Mouse (Mus musculus): ENCODE measurements at regions not wholly inside any gene's neighbourhood (a gene's known extent, or its start where the extent isn't known, plus 50 kb on each side); places are given as distances from the start of the nearest gene placed in this dataset.

GRCm38 (mm10) chr13:99093269-99093668 is 91.4 kb upstream of the Zfp366 start:
- H3K27me3 ChIP-seq (ENCODE audit: insufficient read depth, poor library complexity, severe bottlenecking), result no peaks in the 10 kb centered on the region
- 22% methylated on average over 9 of the region's 9 CpGs for WGBS
- no peaks in the 10 kb centered on the region for H3K36me3 ChIP-seq
- no peak overlapping the region for H3K4me3 ChIP-seq
- peak; percentile 66 for DNase-seq (ENCODE audit: low spot score)
- H3K9me3 ChIP-seq, result no peaks in the 10 kb centered on the region
- 0 out of 2 replicates have a peak overlapping the region, but pooled peaks have one; percentile 4 for H3K27ac ChIP-seq
- H3K4me1 ChIP-seq (replicated peaks), result peaks cover 18% of the 10 kb centered on the region

GRCm38 (mm10) chr13:99092279-99092930 is 92.2 kb upstream of the Zfp366 start:
- peaks cover 18% of the 10 kb centered on the region for H3K4me1 ChIP-seq (replicated peaks)
- peak; percentile 29 for DNase-seq (ENCODE audit: low spot score)
- WGBS, result 40% methylated on average over 14 of the region's 14 CpGs
- H3K27me3 ChIP-seq (ENCODE audit: insufficient read depth, poor library complexity, severe bottlenecking), result no peaks in the 10 kb centered on the region
- H3K27ac ChIP-seq, result peak overlapping the region; percentile 9; the same call in 1 of the 2 replicates
- no peaks in the 10 kb centered on the region for H3K9me3 ChIP-seq
- H3K36me3 ChIP-seq, result no peaks in the 10 kb centered on the region
- no peak overlapping the region for H3K4me3 ChIP-seq

- no peak for DNase-seq (ENCODE audit: low spot score)
- peak overlapping the region; percentile 9; the same call in 1 of the 2 replicates for H3K27ac ChIP-seq
- no peaks in the 10 kb centered on the region for H3K9me3 ChIP-seq
- no peaks in the 10 kb centered on the region for H3K36me3 ChIP-seq
- H3K4me1 ChIP-seq (replicated peaks), result peaks cover 18% of the 10 kb centered on the region
- 80% methylated on average over 7 of the region's 7 CpGs for WGBS
- H3K27me3 ChIP-seq (ENCODE audit: insufficient read depth, poor library complexity, severe bottlenecking), result no peaks in the 10 kb centered on the region
- no peak overlapping the region for H3K4me3 ChIP-seq
These were observed 92.9 kb upstream of the Zfp366 start for GRCm38 (mm10) chr13:99091562-99092278.

GRCm38 (mm10) chr13:99090361-99090760 is 94.3 kb upstream of the Zfp366 start:
- Histone ChIP-seq H3K36me3 (no peaks in the 10 kb centered on the region), H3K27me3 (ENCODE audit: insufficient read depth, poor library complexity, severe bottlenecking) (no peaks in the 10 kb centered on the region), H3K4me1 (replicated peaks) (peaks cover 18% of the 10 kb centered on the region), H3K27ac (no peak overlapping the region), H3K9me3 (no peaks in the 10 kb centered on the region), H3K4me3 (no peak overlapping the region)
- no peak for DNase-seq (ENCODE audit: low spot score)
- WGBS, result 51% methylated on average over 3 of the region's 3 CpGs

GRCm38 (mm10) chr13:99088285-99088684 is 96.3 kb upstream of the Zfp366 start:
- Histone ChIP-seq H3K27me3 (ENCODE audit: insufficient read depth, poor library complexity, severe bottlenecking) (no peaks in the 10 kb centered on the region), H3K9me3 (no peaks in the 10 kb centered on the region), H3K27ac (no peak overlapping the region), H3K4me1 (replicated peaks) (peaks cover 15% of the 10 kb centered on the region), H3K36me3 (no peaks in the 10 kb centered on the region), H3K4me3 (no peak overlapping the region)
- 82% methylated on average over 4 of the region's 4 CpGs for WGBS
- DNase-seq (ENCODE audit: low spot score), result no peak

- no peak overlapping the region for H3K4me3 ChIP-seq
- no peak for DNase-seq (ENCODE audit: low spot score)
- 96% methylated on average over 8 of the region's 8 CpGs for WGBS
- H3K9me3 ChIP-seq, result no peaks in the 10 kb centered on the region
- H3K27ac ChIP-seq, result no peak overlapping the region
- H3K4me1 ChIP-seq (replicated peaks), result no peaks in the 10 kb centered on the region
- no peaks in the 10 kb centered on the region for H3K27me3 ChIP-seq (ENCODE audit: insufficient read depth, poor library complexity, severe bottlenecking)
- H3K36me3 ChIP-seq, result no peaks in the 10 kb centered on the region
These were observed 95.0 kb upstream of the 1700024P04Rik start for GRCm38 (mm10) chr13:99079331-99079761.

GRCm38 (mm10) chr13:99078643-99079042 is 94.3 kb upstream of the 1700024P04Rik start:
- no peak overlapping the region for H3K27ac ChIP-seq

GRCm38 (mm10) chr13:99077039-99077749 is 92.8 kb upstream of the 1700024P04Rik start:
- Histone ChIP-seq H3K27me3 (ENCODE audit: insufficient read depth, poor library complexity, severe bottlenecking) (no peaks in the 10 kb centered on the region), H3K4me3 (no peak overlapping the region), H3K36me3 (no peaks in the 10 kb centered on the region), H3K9me3 (no peaks in the 10 kb centered on the region), H3K4me1 (replicated peaks) (peaks cover 6% of the 10 kb centered on the region; the same call in 1 of the 2 replicates), H3K27ac (no peak overlapping the region)
- 53% methylated on average over 6 of the region's 6 CpGs for WGBS
- DNase-seq (ENCODE audit: low spot score), result no peak

More at GRCm38 (mm10) chr13:99078643-99079042, 94.3 kb upstream of the 1700024P04Rik start:
- Histone ChIP-seq H3K36me3 (no peaks in the 10 kb centered on the region), H3K4me3 (no peak overlapping the region), H3K27me3 (ENCODE audit: insufficient read depth, poor library complexity, severe bottlenecking) (no peaks in the 10 kb centered on the region), H3K4me1 (replicated peaks) (no peaks in the 10 kb centered on the region), H3K9me3 (no peaks in the 10 kb centered on the region)
- DNase-seq (ENCODE audit: low spot score), result no peak
- WGBS, result 85% methylated on average over 10 of the region's 10 CpGs

- Histone ChIP-seq H3K36me3 (no peaks in the 10 kb centered on the region), H3K4me1 (replicated peaks) (peaks cover 18% of the 10 kb centered on the region), H3K9me3 (no peaks in the 10 kb centered on the region), H3K4me3 (no peak overlapping the region), H3K27ac (no peak overlapping the region), H3K27me3 (ENCODE audit: insufficient read depth, poor library complexity, severe bottlenecking) (no peaks in the 10 kb centered on the region)
- DNase-seq (ENCODE audit: low spot score), result no peak
- WGBS, result 81% methylated on average over 4 of the region's 4 CpGs
These were observed 91.1 kb upstream of the 1700024P04Rik start for GRCm38 (mm10) chr13:99075467-99075866.

- H3K4me3 ChIP-seq, result no peak overlapping the region
- no peaks in the 10 kb centered on the region for H3K9me3 ChIP-seq
- H3K27me3 ChIP-seq (ENCODE audit: insufficient read depth, poor library complexity, severe bottlenecking), result no peaks in the 10 kb centered on the region
- WGBS, result 84% methylated on average over 8 of the region's 8 CpGs
- 0 out of 2 replicates have a peak overlapping the region, but pooled peaks have one; percentile 23 for H3K27ac ChIP-seq
- no peaks in the 10 kb centered on the region for H3K36me3 ChIP-seq
- H3K4me1 ChIP-seq (replicated peaks), result peaks cover 18% of the 10 kb centered on the region
- no peak for DNase-seq (ENCODE audit: low spot score)
These were observed 87.6 kb upstream of the 1700024P04Rik start for GRCm38 (mm10) chr13:99071821-99072414.

GRCm38 (mm10) chr13:99071413-99071812 is 87.0 kb upstream of the 1700024P04Rik start:
- no peaks in the 10 kb centered on the region for H3K27me3 ChIP-seq (ENCODE audit: insufficient read depth, poor library complexity, severe bottlenecking)
- H3K36me3 ChIP-seq, result no peaks in the 10 kb centered on the region
- H3K4me1 ChIP-seq (replicated peaks), result peaks cover 18% of the 10 kb centered on the region
- no peak overlapping the region for H3K4me3 ChIP-seq
- DNase-seq (ENCODE audit: low spot score), result no peak
- H3K9me3 ChIP-seq, result no peaks in the 10 kb centered on the region
- 44% methylated on average over 6 of the region's 6 CpGs for WGBS
- 0 out of 2 replicates have a peak overlapping the region, but pooled peaks have one; percentile 23 for H3K27ac ChIP-seq

GRCm38 (mm10) chr13:99069767-99070166 is 85.4 kb upstream of the 1700024P04Rik start:
- Histone ChIP-seq H3K9me3 (no peaks in the 10 kb centered on the region), H3K36me3 (no peaks in the 10 kb centered on the region), H3K27ac (no peak overlapping the region), H3K4me1 (replicated peaks) (peaks cover 18% of the 10 kb centered on the region), H3K4me3 (no peak overlapping the region), H3K27me3 (ENCODE audit: insufficient read depth, poor library complexity, severe bottlenecking) (no peaks in the 10 kb centered on the region)
- DNase-seq (ENCODE audit: low spot score), result no peak
- 93% methylated on average over 10 of the region's 10 CpGs for WGBS

Measured in hindbrain, embryonic 10.5 days (tissue).